Mouse (Mus musculus): ENCODE results near the gene Wdr70. TPM values are rescaled to one million over a fixed set of nuclear protein-coding genes. Genes with fewer than 3 reads are reported as not detected.
"Not testable (repeated sequence)": the region's sequence is repeated elsewhere in the genome, so short reads cannot be mapped to it uniquely, and the experiment has no call there.

Wdr70 gene
- polyA plus RNA-seq, 1 experiment from 2014 or later: 52.5 TPM

GRCm38 (mm10) chr15:8101975-8102542, 3.0 kb upstream of the Wdr70 start:
- H3K27me3 ChIP-seq (ENCODE audit: control insufficient read depth, insufficient read depth, low read depth, low read length); H3K4me1 ChIP-seq (replicated peaks; ENCODE audit: control insufficient read depth, insufficient read depth, low read length); H3K4me2 ChIP-seq (ENCODE audit: low read depth, low read length); H3K36me3 ChIP-seq (ENCODE audit: control insufficient read depth, insufficient read depth, low read length); ATAC-seq (ENCODE audit: low read depth); H3K4me3 ChIP-seq (ENCODE audit: low read length); H3K9me3 ChIP-seq (ENCODE audit: control insufficient read depth, low read length); H3K27ac ChIP-seq (ENCODE audit: low read length); H3K9ac ChIP-seq (ENCODE audit: low read length): not testable (repeated sequence)
- WGBS: 81% methylated on average over 13 of the region's 15 CpGs

GRCm38 (mm10) chr15:8097853-8098252, 1.2 kb downstream of the Wdr70 start:
- Histone ChIP-seq H3K27ac (ENCODE audit: low read length) (no peak overlapping the region), H3K9me3 (ENCODE audit: control insufficient read depth, low read length) (no peaks in the 10 kb centered on the region), H3K27me3 (ENCODE audit: control insufficient read depth, insufficient read depth, low read depth, low read length) (no peaks in the 10 kb centered on the region), H3K9ac (ENCODE audit: low read length) (no peak overlapping the region), H3K36me3 (ENCODE audit: control insufficient read depth, insufficient read depth, low read length) (peaks cover 8% of the 10 kb centered on the region; the same call in 1 of the 2 replicates), H3K4me1 (replicated peaks; ENCODE audit: control insufficient read depth, insufficient read depth, low read length) (0 out of 2 replicates have a peak, but pooled peaks cover 4% of the 10 kb centered on the region), H3K4me2 (ENCODE audit: low read depth, low read length) (peak overlapping the region; percentile 37; the same call in 1 of the 2 replicates), H3K4me3 (ENCODE audit: low read length) (peak overlapping the region; percentile 10; the same call in 1 of the 2 replicates)
- WGBS: 24% methylated on average over 7 of the region's 7 CpGs
- ATAC-seq (ENCODE audit: low read depth): no peak

- not testable (repeated sequence) for H3K27me3 ChIP-seq (ENCODE audit: control insufficient read depth, insufficient read depth, low read depth, low read length); H3K9ac ChIP-seq (ENCODE audit: low read length); ATAC-seq (ENCODE audit: low read depth); H3K27ac ChIP-seq (ENCODE audit: low read length); H3K4me1 ChIP-seq (replicated peaks; ENCODE audit: control insufficient read depth, insufficient read depth, low read length); H3K9me3 ChIP-seq (ENCODE audit: control insufficient read depth, low read length); H3K4me3 ChIP-seq (ENCODE audit: low read length); H3K4me2 ChIP-seq (ENCODE audit: low read depth, low read length)
- H3K36me3 ChIP-seq (ENCODE audit: control insufficient read depth, insufficient read depth, low read length): peaks cover 14% of the 10 kb centered on the region; the same call in 1 of the 2 replicates
- 63% methylated on average over 1 of the region's 1 CpGs for WGBS
These were observed 6.3 kb downstream of the Wdr70 start for GRCm38 (mm10) chr15:8092668-8093067.

GRCm38 (mm10) chr15:8090685-8091084, 8.3 kb downstream of the Wdr70 start:
- 93% methylated on average over 2 of the region's 2 CpGs for WGBS
- no peak for ATAC-seq (ENCODE audit: low read depth)
- Histone ChIP-seq H3K4me2 (ENCODE audit: low read depth, low read length) (no peak overlapping the region), H3K36me3 (ENCODE audit: control insufficient read depth, insufficient read depth, low read length) (peaks cover 14% of the 10 kb centered on the region; the same call in 1 of the 2 replicates), H3K9me3 (ENCODE audit: control insufficient read depth, low read length) (no peaks in the 10 kb centered on the region), H3K4me1 (replicated peaks; ENCODE audit: control insufficient read depth, insufficient read depth, low read length) (no peaks in the 10 kb centered on the region), H3K27ac (ENCODE audit: low read length) (no peak overlapping the region), H3K4me3 (ENCODE audit: low read length) (no peak overlapping the region), H3K27me3 (ENCODE audit: control insufficient read depth, insufficient read depth, low read depth, low read length) (no peaks in the 10 kb centered on the region), H3K9ac (ENCODE audit: low read length) (no peak overlapping the region)

GRCm38 (mm10) chr15:8088715-8089114, 10.3 kb downstream of the Wdr70 start:
- Histone ChIP-seq H3K27ac (ENCODE audit: low read length) (no peak overlapping the region), H3K36me3 (ENCODE audit: control insufficient read depth, insufficient read depth, low read length) (peaks cover 9% of the 10 kb centered on the region; the same call in 1 of the 2 replicates), H3K4me3 (ENCODE audit: low read length) (no peak overlapping the region), H3K4me1 (replicated peaks; ENCODE audit: control insufficient read depth, insufficient read depth, low read length) (no peaks in the 10 kb centered on the region), H3K9me3 (ENCODE audit: control insufficient read depth, low read length) (no peaks in the 10 kb centered on the region), H3K27me3 (ENCODE audit: control insufficient read depth, insufficient read depth, low read depth, low read length) (no peaks in the 10 kb centered on the region), H3K9ac (ENCODE audit: low read length) (no peak overlapping the region), H3K4me2 (ENCODE audit: low read depth, low read length) (no peak overlapping the region)
- WGBS: 70% methylated on average over 3 of the region's 3 CpGs
- ATAC-seq (ENCODE audit: low read depth): no peak

- no peak overlapping the region for H3K4me2 ChIP-seq (ENCODE audit: low read depth, low read length)
- H3K9ac ChIP-seq (ENCODE audit: low read length): no peak overlapping the region
- peaks cover 6% of the 10 kb centered on the region; the same call in 1 of the 2 replicates for H3K36me3 ChIP-seq (ENCODE audit: control insufficient read depth, insufficient read depth, low read length)
- 89% methylated on average over 4 of the region's 4 CpGs for WGBS
- H3K27ac ChIP-seq (ENCODE audit: low read length): no peak overlapping the region
- no peak for ATAC-seq (ENCODE audit: low read depth)
- H3K4me1 ChIP-seq (replicated peaks; ENCODE audit: control insufficient read depth, insufficient read depth, low read length): no peaks in the 10 kb centered on the region
- no peaks in the 10 kb centered on the region for H3K27me3 ChIP-seq (ENCODE audit: control insufficient read depth, insufficient read depth, low read depth, low read length)
- no peak overlapping the region for H3K4me3 ChIP-seq (ENCODE audit: low read length)
- H3K9me3 ChIP-seq (ENCODE audit: control insufficient read depth, low read length): no peaks in the 10 kb centered on the region
These were observed 11.7 kb downstream of the Wdr70 start for GRCm38 (mm10) chr15:8087293-8087692.

- no peak for ATAC-seq (ENCODE audit: low read depth)
- H3K27me3 ChIP-seq (ENCODE audit: control insufficient read depth, insufficient read depth, low read depth, low read length): no peaks in the 10 kb centered on the region
- no peak overlapping the region for H3K4me3 ChIP-seq (ENCODE audit: low read length)
- H3K36me3 ChIP-seq (ENCODE audit: control insufficient read depth, insufficient read depth, low read length): peaks cover 6% of the 10 kb centered on the region
- 91% methylated on average over 8 of the region's 8 CpGs for WGBS
- H3K9me3 ChIP-seq (ENCODE audit: control insufficient read depth, low read length): no peaks in the 10 kb centered on the region
- H3K4me2 ChIP-seq (ENCODE audit: low read depth, low read length): no peak overlapping the region
- H3K9ac ChIP-seq (ENCODE audit: low read length): no peak overlapping the region
- no peak overlapping the region for H3K27ac ChIP-seq (ENCODE audit: low read length)
- no peaks in the 10 kb centered on the region for H3K4me1 ChIP-seq (replicated peaks; ENCODE audit: control insufficient read depth, insufficient read depth, low read length)
These were observed 16.9 kb downstream of the Wdr70 start for GRCm38 (mm10) chr15:8082139-8082538.

- H3K4me1 ChIP-seq (replicated peaks; ENCODE audit: control insufficient read depth, insufficient read depth, low read length); H3K9me3 ChIP-seq (ENCODE audit: control insufficient read depth, low read length); H3K4me3 ChIP-seq (ENCODE audit: low read length); H3K4me2 ChIP-seq (ENCODE audit: low read depth, low read length); H3K36me3 ChIP-seq (ENCODE audit: control insufficient read depth, insufficient read depth, low read length); H3K27me3 ChIP-seq (ENCODE audit: control insufficient read depth, insufficient read depth, low read depth, low read length); H3K27ac ChIP-seq (ENCODE audit: low read length); ATAC-seq (ENCODE audit: low read depth); H3K9ac ChIP-seq (ENCODE audit: low read length): not testable (repeated sequence)
- WGBS: 95% methylated on average over 3 of the region's 3 CpGs
These were observed 25.9 kb downstream of the Wdr70 start for GRCm38 (mm10) chr15:8073159-8073558.

- Histone ChIP-seq H3K36me3 (ENCODE audit: control insufficient read depth, insufficient read depth, low read length) (peaks cover 7% of the 10 kb centered on the region; the same call in 1 of the 2 replicates), H3K27me3 (ENCODE audit: control insufficient read depth, insufficient read depth, low read depth, low read length) (no peaks in the 10 kb centered on the region), H3K4me2 (ENCODE audit: low read depth, low read length) (no peak overlapping the region), H3K27ac (ENCODE audit: low read length) (no peak overlapping the region), H3K9me3 (ENCODE audit: control insufficient read depth, low read length) (no peaks in the 10 kb centered on the region), H3K4me3 (ENCODE audit: low read length) (no peak overlapping the region), H3K4me1 (replicated peaks; ENCODE audit: control insufficient read depth, insufficient read depth, low read length) (no peaks in the 10 kb centered on the region), H3K9ac (ENCODE audit: low read length) (no peak overlapping the region)
- ATAC-seq (ENCODE audit: low read depth): no peak
- 58% methylated on average over 6 of the region's 6 CpGs for WGBS
These were observed 33.8 kb downstream of the Wdr70 start for GRCm38 (mm10) chr15:8065221-8065620.
